Mouse (Mus musculus) embryonic facial prominence, embryonic 10.5 days (tissue): Measurements from ENCODE around the gene Samm50. TPM values are rescaled to one million over a fixed set of nuclear protein-coding genes. Genes with fewer than 3 reads are reported as not detected.

Source experiments
- DNase-seq: peaks from one replicate; pipeline ENCODE4 v3.0.0-alpha.2; 2017; ENCODE audit warnings: low spot score
- H3K27ac ChIP-seq: fragments of 300-500 bp; sonication (generic); replicated peaks from 2 replicates; pipeline ENCODE4 v1.5.1; 2016; ENCODE audit warnings: mild to moderate bottlenecking
- H3K27me3 ChIP-seq: fragments of 300-500 bp; sonication (generic); replicated peaks from 2 replicates; pipeline ENCODE4 v1.6.1; 2016; ENCODE audit warnings: low read depth, mild to moderate bottlenecking; ENCODE audit not compliant: poor library complexity, severe bottlenecking
- H3K36me3 ChIP-seq: fragments of 300-500 bp; sonication (generic); replicated peaks from 2 replicates; pipeline ENCODE4 v1.6.1; 2016; ENCODE audit warnings: mild to moderate bottlenecking, moderate library complexity
- H3K4me1 ChIP-seq: fragments of 300-500 bp; sonication (generic); 2 replicates; pipeline ENCODE4 v1.6.1; 2016
- H3K4me3 ChIP-seq: fragments of 300-500 bp; sonication (generic); 2 replicates; pipeline ENCODE4 v1.5.1; 2016; ENCODE audit warnings: mild to moderate bottlenecking, moderate library complexity
- H3K9me3 ChIP-seq: fragments of 300-500 bp; sonication (generic); 2 replicates; pipeline ENCODE4 v1.6.1; 2016; ENCODE audit warnings: mild to moderate bottlenecking
- WGBS: fragments of 180-500 bp; shearing (Covaris S2); methylation state at CpG from one replicate; pipeline ENCODE4 v1.1.7; 2016; 5-methylcytosine and 5-hydroxymethylcytosine counted together
- polyA plus RNA-seq: library from polyadenylated mRNA; unstranded; fragments of >200 nt; fragmentation: Nextera tagmentation; extraction: Ambion mirVana; gene quantifications from 2 replicates; pipeline ENCODE4 v1.2.1, GENCODE M21; 2016

Samm50 gene
- polyA plus RNA-seq, 1 experiment from 2014 or later = 113 TPM

GRCm38 (mm10) chr15:84213162-84213739, 21.2 kb downstream of the Samm50 start:
- DNase-seq = no peak
- Histone ChIP-seq H3K9me3 (no peaks in the 10 kb centered on the region), H3K27me3 (no peaks in the 10 kb centered on the region), H3K36me3 (peaks cover 65% of the 10 kb centered on the region), H3K4me3 (no peak overlapping the region), H3K4me1 (peaks cover 67% of the 10 kb centered on the region), H3K27ac (peak overlapping the region; percentile 52; the same call in 1 of the 2 replicates)
- 89% methylated on average over 6 of the region's 6 CpGs for WGBS

- H3K9me3 ChIP-seq = no peaks in the 10 kb centered on the region
- H3K27ac ChIP-seq = peak overlapping the region; percentile 65
- H3K27me3 ChIP-seq = no peaks in the 10 kb centered on the region
- DNase-seq = no peak
- 74% methylated on average over 7 of the region's 7 CpGs for WGBS
- peaks cover 79% of the 10 kb centered on the region for H3K4me1 ChIP-seq
- peaks cover 54% of the 10 kb centered on the region for H3K36me3 ChIP-seq
- no peak overlapping the region for H3K4me3 ChIP-seq
These were observed 22.4 kb downstream of the Samm50 start for GRCm38 (mm10) chr15:84214476-84214875.

- H3K4me1 ChIP-seq = peaks cover 85% of the 10 kb centered on the region
- peak overlapping the region; percentile 65; the same call in 1 of the 2 replicates for H3K27ac ChIP-seq
- H3K4me3 ChIP-seq = no peak overlapping the region
- 73% methylated on average over 2 of the region's 2 CpGs for WGBS
- peaks cover 46% of the 10 kb centered on the region for H3K36me3 ChIP-seq
- no peak for DNase-seq
- no peaks in the 10 kb centered on the region for H3K27me3 ChIP-seq
- H3K9me3 ChIP-seq = no peaks in the 10 kb centered on the region
These were observed 23.2 kb downstream of the Samm50 start for GRCm38 (mm10) chr15:84215273-84215672.

- Histone ChIP-seq H3K4me1 (peaks cover 88% of the 10 kb centered on the region), H3K36me3 (peaks cover 38% of the 10 kb centered on the region), H3K27me3 (no peaks in the 10 kb centered on the region), H3K4me3 (0 out of 2 replicates have a peak overlapping the region, but pooled peaks have one; percentile 16), H3K9me3 (no peaks in the 10 kb centered on the region), H3K27ac (peak overlapping the region; percentile 81)
- no peak for DNase-seq
These were observed 24.0 kb downstream of the Samm50 start for GRCm38 (mm10) chr15:84216026-84216425.

GRCm38 (mm10) chr15:84216461-84217084, 24.5 kb downstream of the Samm50 start:
- WGBS = 14% methylated on average over 7 of the region's 7 CpGs
- DNase-seq = peak; percentile 84
- Histone ChIP-seq H3K36me3 (peaks cover 33% of the 10 kb centered on the region), H3K4me1 (peaks cover 88% of the 10 kb centered on the region), H3K4me3 (0 out of 2 replicates have a peak overlapping the region, but pooled peaks have one; percentile 16), H3K27me3 (no peaks in the 10 kb centered on the region), H3K27ac (peak overlapping the region; percentile 81), H3K9me3 (no peaks in the 10 kb centered on the region)

GRCm38 (mm10) chr15:84217969-84218782, 26.1 kb downstream of the Samm50 start:
- Histone ChIP-seq H3K27me3 (no peaks in the 10 kb centered on the region), H3K9me3 (no peaks in the 10 kb centered on the region), H3K27ac (peak overlapping the region; percentile 81), H3K4me1 (peaks cover 81% of the 10 kb centered on the region), H3K4me3 (no peak overlapping the region), H3K36me3 (peaks cover 22% of the 10 kb centered on the region)
- 40% methylated on average over 23 of the region's 23 CpGs for WGBS
- no peak for DNase-seq

GRCm38 (mm10) chr15:84218783-84219271, 26.8 kb downstream of the Samm50 start:
- Histone ChIP-seq H3K27ac (peak overlapping the region; percentile 81), H3K36me3 (peaks cover 16% of the 10 kb centered on the region), H3K9me3 (no peaks in the 10 kb centered on the region), H3K27me3 (no peaks in the 10 kb centered on the region; the same call in 1 of the 2 replicates), H3K4me3 (no peak overlapping the region), H3K4me1 (peaks cover 81% of the 10 kb centered on the region)
- WGBS = 20% methylated on average over 9 of the region's 9 CpGs
- DNase-seq = peak; percentile 76

GRCm38 (mm10) chr15:84221539-84221938, 29.5 kb downstream of the Samm50 start:
- no peak overlapping the region for H3K4me3 ChIP-seq
- WGBS = 89% methylated on average over 5 of the region's 5 CpGs
- no peak for DNase-seq
- H3K4me1 ChIP-seq = peaks cover 70% of the 10 kb centered on the region
- H3K36me3 ChIP-seq = no peaks in the 10 kb centered on the region
- peaks cover 8% of the 10 kb centered on the region; the same call in 1 of the 2 replicates for H3K27me3 ChIP-seq
- H3K9me3 ChIP-seq = no peaks in the 10 kb centered on the region
- H3K27ac ChIP-seq = no peak overlapping the region

GRCm38 (mm10) chr15:84223423-84223822, 31.4 kb downstream of the Samm50 start:
- Histone ChIP-seq H3K27me3 (peaks cover 10% of the 10 kb centered on the region; the same call in 1 of the 2 replicates), H3K4me3 (no peak overlapping the region), H3K27ac (peak overlapping the region; percentile 5; the same call in 1 of the 2 replicates), H3K4me1 (peaks cover 63% of the 10 kb centered on the region), H3K9me3 (no peaks in the 10 kb centered on the region), H3K36me3 (no peaks in the 10 kb centered on the region)
- WGBS = 36% methylated on average over 6 of the region's 6 CpGs
- no peak for DNase-seq

- Histone ChIP-seq H3K9me3 (no peaks in the 10 kb centered on the region), H3K4me3 (no peak overlapping the region), H3K27me3 (peaks cover 13% of the 10 kb centered on the region), H3K36me3 (no peaks in the 10 kb centered on the region), H3K4me1 (peaks cover 49% of the 10 kb centered on the region), H3K27ac (no peak overlapping the region)
- no peak for DNase-seq
- WGBS = 43% methylated on average over 10 of the region's 10 CpGs
These were observed 32.7 kb downstream of the Samm50 start for GRCm38 (mm10) chr15:84224779-84225178.

- Histone ChIP-seq H3K27ac (0 out of 2 replicates have a peak overlapping the region, but pooled peaks have one; percentile 26), H3K4me1 (peaks cover 62% of the 10 kb centered on the region), H3K27me3 (peaks cover 27% of the 10 kb centered on the region), H3K4me3 (no peak overlapping the region), H3K36me3 (no peaks in the 10 kb centered on the region), H3K9me3 (no peaks in the 10 kb centered on the region)
- DNase-seq = no peak
- 79% methylated on average over 15 of the region's 15 CpGs for WGBS
These were observed 34.9 kb downstream of the Samm50 start for GRCm38 (mm10) chr15:84226918-84227317.

- DNase-seq = no peak
- 6% methylated on average over 5 of the region's 5 CpGs for WGBS
- no peaks in the 10 kb centered on the region for H3K9me3 ChIP-seq
- H3K27me3 ChIP-seq = peaks cover 25% of the 10 kb centered on the region
- peaks cover 7% of the 10 kb centered on the region for H3K36me3 ChIP-seq
- H3K4me3 ChIP-seq = peak overlapping the region; percentile 77
- peaks cover 56% of the 10 kb centered on the region for H3K4me1 ChIP-seq
- peak overlapping the region; percentile 90 for H3K27ac ChIP-seq
These were observed 38.6 kb downstream of the Samm50 start for GRCm38 (mm10) chr15:84230661-84231060.
